Mouse (Mus musculus) myocyte (in vitro differentiated cells): ENCODE results near the gene Prkag2.

Experiments
- MAX ChIP-seq: IDR thresholded peaks from one replicate; pipeline ENCODE4 v1.6.1; 2011; ENCODE audit warnings: low read depth, mild to moderate bottlenecking, control low read depth
- MYOD1 ChIP-seq, 3 experiments: IDR thresholded peaks; one replicate each; pipeline ENCODE4 v1.6.1; 2011; ENCODE audit warnings: control low read depth in 2 of 3, low read depth in 2 of 3, mild to moderate bottlenecking in 2 of 3, moderate library complexity in 1 of 3; ENCODE audit not compliant: insufficient read length in 2 of 3, control insufficient read depth in 1 of 3
- POLR2A ChIP-seq: IDR thresholded peaks from one replicate; pipeline ENCODE4 v1.6.1; 2011; ENCODE audit warnings: low read depth, mild to moderate bottlenecking, control low read depth, moderate library complexity; ENCODE audit not compliant: insufficient read length
- USF1 ChIP-seq: IDR thresholded peaks from one replicate; pipeline ENCODE4 v1.6.1; 2011; ENCODE audit warnings: low read depth, mild to moderate bottlenecking, control low read depth, moderate library complexity

- TF ChIP-seq POLR2A (no peak), MAX (no peak), MYOD1 (IDR thresholded peaks at IDR 0.05; ENCODE audit: control insufficient read depth in 1 of 3, insufficient read length in 2 of 3, low read depth in 2 of 3) (no peak), USF1 (no peak)
Observed at GRCm38 (mm10) chr5:25105748-25106147, 5.3 kb upstream of the Prkag2 start.
